Comparison of ENCODE assay signal across 17 mouse cellular contexts in genomic region chr5:21944579-21944978, GRCm38 (mm10).
DNase-seq lines count a peak whose midpoint lies in the region; ATAC-seq and TF ChIP-seq lines count a peak whose summit lies in the region.
"Had no signal": no experiment of that assay in that cellular context is flagged by ENCODE, and none has a peak within 500 bp of the region (broad histone marks: within the 10 kb centered on the region; RNA-seq: fewer than 3 reads in every experiment).

No protein-coding gene starts in this region.

- H3K27ac ChIP-seq in hindbrain, postnatal 0 days, result no peak overlapping the region
- H3K27ac ChIP-seq in hindbrain, embryonic 12.5 days, result no peak overlapping the region
- no peak overlapping the region for H3K27ac ChIP-seq in liver, embryonic 14.5 days
- no peak overlapping the region for H3K27ac ChIP-seq in liver, embryonic 12.5 days
- H3K27ac ChIP-seq in hindbrain, embryonic 10.5 days, result no peak overlapping the region
- H3K27ac ChIP-seq: forebrain, embryonic 13.5 days; hindbrain, embryonic 14.5 days; lung, embryonic 15.5 days; midbrain, embryonic 10.5 days had no signal

- WGBS in hindbrain, postnatal 0 days, result 93% methylated on average over 1 of the region's 1 CpGs
- 100% methylated on average over 1 of the region's 1 CpGs for WGBS in hindbrain, embryonic 12.5 days
- 68% methylated on average over 1 of the region's 1 CpGs for WGBS in liver, embryonic 14.5 days (ENCODE audit: insufficient replicate concordance)
- WGBS in liver, embryonic 12.5 days (ENCODE audit: insufficient replicate concordance), result 59% methylated on average over 1 of the region's 1 CpGs
- 95% methylated on average over 1 of the region's 1 CpGs for WGBS in hindbrain, embryonic 10.5 days

- TF ChIP-seq CTCF in hindbrain, postnatal 0 days (IDR thresholded peaks at IDR 0.05; ENCODE audit: low read depth), result peak; percentile 42
- TF ChIP-seq CTCF in liver, embryonic 14.5 days (IDR thresholded peaks at IDR 0.05; ENCODE audit: low read depth), result 0 out of 2 replicates have a peak, but pooled peaks have one; percentile 13

- no peak overlapping the region for H3K9ac ChIP-seq in hindbrain, postnatal 0 days (replicated peaks; ENCODE audit: low read length)
- H3K9ac ChIP-seq in hindbrain, embryonic 12.5 days, result no peak overlapping the region
- H3K9ac ChIP-seq in liver, embryonic 14.5 days (replicated peaks), result no peak overlapping the region
- no peak overlapping the region for H3K9ac ChIP-seq in liver, embryonic 12.5 days
- H3K9ac ChIP-seq: forebrain, embryonic 13.5 days; hindbrain, embryonic 14.5 days; lung, embryonic 15.5 days had no signal

- H3K27me3 ChIP-seq in hindbrain, postnatal 0 days (ENCODE audit: insufficient read depth, low read length), result no peaks in the 10 kb centered on the region
- no peaks in the 10 kb centered on the region for H3K27me3 ChIP-seq in hindbrain, embryonic 12.5 days
- H3K27me3 ChIP-seq in liver, embryonic 14.5 days (ENCODE audit: control insufficient read depth, insufficient read depth, low read length), result no peaks in the 10 kb centered on the region
- H3K27me3 ChIP-seq in liver, embryonic 12.5 days (replicated peaks), result no peaks in the 10 kb centered on the region
- H3K27me3 ChIP-seq in hindbrain, embryonic 10.5 days (ENCODE audit: insufficient read depth, poor library complexity, severe bottlenecking), result no peaks in the 10 kb centered on the region
- H3K27me3 ChIP-seq: forebrain, embryonic 13.5 days; lung, embryonic 15.5 days had no signal

- no peaks in the 10 kb centered on the region for H3K4me1 ChIP-seq in hindbrain, postnatal 0 days (ENCODE audit: insufficient read depth, low read length)
- H3K4me1 ChIP-seq in hindbrain, embryonic 12.5 days, result no peaks in the 10 kb centered on the region
- H3K4me1 ChIP-seq in liver, embryonic 14.5 days (replicated peaks; ENCODE audit: control insufficient read depth in 2 of 2, insufficient read depth in 2 of 2, low read length in 1 of 2), result no peaks in the 10 kb centered on the region
- no peaks in the 10 kb centered on the region for H3K4me1 ChIP-seq in liver, embryonic 12.5 days
- H3K4me1 ChIP-seq in hindbrain, embryonic 10.5 days (replicated peaks), result no peaks in the 10 kb centered on the region
- H3K4me1 ChIP-seq: lung, embryonic 15.5 days had no signal

- DNase-seq in hindbrain, postnatal 0 days (ENCODE audit: low spot score), result no peak
- no peak for DNase-seq in liver, embryonic 14.5 days (ENCODE audit: low read depth in 3 of 3, low spot score in 3 of 3)
- DNase-seq in A20 (ENCODE audit: low read depth, low spot score) (peak; percentile 55), ES-CJ7 (ENCODE audit: low read depth, low spot score) (peak; percentile 10)
- DNase-seq in adrenal gland, adult 18-20 months (ENCODE audit: low spot score in 2 of 2), result no peak
- DNase-seq in hindbrain, embryonic 10.5 days (ENCODE audit: low spot score), result no peak
- DNase-seq: adrenal gland, adult 8-10 months; gastrocnemius, postnatal 10 days; heart, postnatal 14 days; kidney, adult 9 months had no signal

- TF ChIP-seq EP300 in liver, embryonic 14.5 days (IDR thresholded peaks at IDR 0.05; ENCODE audit: low read depth), result no peak

- H3K9me3 ChIP-seq in hindbrain, postnatal 0 days (ENCODE audit: low read length), result no peaks in the 10 kb centered on the region
- H3K9me3 ChIP-seq in hindbrain, embryonic 12.5 days (replicated peaks), result no peaks in the 10 kb centered on the region
- no peaks in the 10 kb centered on the region for H3K9me3 ChIP-seq in liver, embryonic 14.5 days (ENCODE audit: control insufficient read depth, low read length)
- H3K9me3 ChIP-seq in liver, embryonic 12.5 days (replicated peaks), result no peaks in the 10 kb centered on the region
- no peaks in the 10 kb centered on the region for H3K9me3 ChIP-seq in hindbrain, embryonic 10.5 days
- H3K9me3 ChIP-seq: forebrain, embryonic 13.5 days; lung, embryonic 15.5 days; midbrain, embryonic 10.5 days had no signal

- no peak for ATAC-seq in hindbrain, postnatal 0 days
- ATAC-seq in hindbrain, embryonic 12.5 days (ENCODE audit: low FRiP score), result no peak
- ATAC-seq in liver, embryonic 14.5 days (ENCODE audit: insufficient read depth), result no peak
- ATAC-seq in liver, embryonic 12.5 days, result no peak
- ATAC-seq: forebrain, embryonic 13.5 days had no signal

- H3K4me3 ChIP-seq in hindbrain, postnatal 0 days (ENCODE audit: low read length), result no peak overlapping the region
- H3K4me3 ChIP-seq in hindbrain, embryonic 12.5 days, result no peak overlapping the region
- H3K4me3 ChIP-seq in liver, embryonic 14.5 days (ENCODE audit: insufficient read depth in 1 of 2, low read depth in 2 of 2, low read length in 2 of 2), result no peak overlapping the region
- H3K4me3 ChIP-seq in liver, embryonic 12.5 days, result no peak overlapping the region
- no peak overlapping the region for H3K4me3 ChIP-seq in hindbrain, embryonic 10.5 days
- H3K4me3 ChIP-seq: forebrain, embryonic 13.5 days; lung, embryonic 15.5 days; midbrain, embryonic 10.5 days had no signal

- no peak overlapping the region for H3K4me2 ChIP-seq in hindbrain, postnatal 0 days (ENCODE audit: low read depth, low read length)
- no peak overlapping the region for H3K4me2 ChIP-seq in hindbrain, embryonic 12.5 days (replicated peaks)
- H3K4me2 ChIP-seq in liver, embryonic 14.5 days (ENCODE audit: low read depth), result no peak overlapping the region
- no peak overlapping the region for H3K4me2 ChIP-seq in liver, embryonic 12.5 days
- H3K4me2 ChIP-seq: forebrain, embryonic 13.5 days; heart, embryonic 11.5 days; hindbrain, embryonic 14.5 days; lung, embryonic 15.5 days had no signal

- no peaks in the 10 kb centered on the region for H3K36me3 ChIP-seq in hindbrain, postnatal 0 days (ENCODE audit: insufficient read depth, low read length)
- H3K36me3 ChIP-seq in hindbrain, embryonic 12.5 days, result no peaks in the 10 kb centered on the region
- H3K36me3 ChIP-seq in liver, embryonic 14.5 days (replicated peaks; ENCODE audit: control insufficient read depth, insufficient read depth, low read depth), result no peaks in the 10 kb centered on the region
- peaks cover 11% of the 10 kb centered on the region; the same call in 1 of the 2 replicates for H3K36me3 ChIP-seq in liver, embryonic 12.5 days
- H3K36me3 ChIP-seq in hindbrain, embryonic 10.5 days, result no peaks in the 10 kb centered on the region
- H3K36me3 ChIP-seq: lung, embryonic 15.5 days; midbrain, embryonic 10.5 days had no signal

Comparison
In these comparisons a context has a peak if more than half of its experiments do, and no peak if none do; other contexts are left out.
1. DNase-seq: peak in A20 (single experiment) and ES-CJ7 (single experiment); none in hindbrain, postnatal 0 days (single experiment), liver, embryonic 14.5 days (0 of 3), adrenal gland, adult 18-20 months (0 of 2) and hindbrain, embryonic 10.5 days (single experiment).